Mouse (Mus musculus) neural tube, embryonic 15.5 days (tissue): ENCODE data around the gene Gpr132. TPM values are rescaled to one million over a fixed set of nuclear protein-coding genes. Genes with fewer than 3 reads are reported as not detected.

ENCODE experiments used
- ATAC-seq: fragments of 200-750 bp; cut with Nextera tagmentation; 2 replicates; pipeline ENCODE4 v1.8.0; 2017; ENCODE audit warnings: mild to moderate bottlenecking, moderate TSS enrichment, moderate library complexity; ENCODE audit not compliant: low FRiP score
- H3K27ac ChIP-seq: fragments of 300-500 bp; sonication (generic); replicated peaks from 2 replicates; pipeline ENCODE4 v1.5.1; 2015; ENCODE audit warnings: mild to moderate bottlenecking, inconsistent platforms
- H3K27me3 ChIP-seq: fragments of 300-500 bp; sonication (generic); replicated peaks from 2 replicates; pipeline ENCODE4 v1.6.1; 2015; ENCODE audit warnings: inconsistent platforms
- H3K36me3 ChIP-seq: fragments of 300-500 bp; sonication (generic); 2 replicates; pipeline ENCODE4 v1.6.1; 2015; ENCODE audit warnings: inconsistent platforms
- H3K4me1 ChIP-seq: fragments of 300-500 bp; sonication (generic); 2 replicates; pipeline ENCODE4 v1.6.1; 2015; ENCODE audit warnings: inconsistent platforms
- H3K4me2 ChIP-seq: fragments of 300-500 bp; sonication (generic); 2 replicates; pipeline ENCODE4 v1.6.1; 2015; ENCODE audit warnings: inconsistent platforms, mild to moderate bottlenecking, moderate library complexity
- H3K4me3 ChIP-seq: fragments of 300-500 bp; sonication (generic); replicated peaks from 2 replicates; pipeline ENCODE4 v1.5.1; 2015; ENCODE audit warnings: mild to moderate bottlenecking, inconsistent platforms
- H3K9ac ChIP-seq: fragments of 300-500 bp; sonication (generic); replicated peaks from 2 replicates; pipeline ENCODE4 v1.6.1; 2015; ENCODE audit warnings: mild to moderate bottlenecking, inconsistent platforms
- H3K9me3 ChIP-seq: fragments of 300-500 bp; sonication (generic); replicated peaks from 2 replicates; pipeline ENCODE4 v1.6.1; 2016; ENCODE audit warnings: inconsistent platforms
- WGBS: fragments of 180-500 bp; shearing (Covaris S2); methylation state at CpG from one replicate; pipeline ENCODE4 v1.1.7; 2015; ENCODE audit warnings: mixed read lengths; 5-methylcytosine and 5-hydroxymethylcytosine counted together
- polyA plus RNA-seq: library from polyadenylated mRNA; unstranded; fragments of >200 nt; fragmentation: Nextera tagmentation; extraction: Ambion mirVana; gene quantifications from 2 replicates; pipeline ENCODE4 v1.2.1, GENCODE M21; 2015

Gpr132 gene
- polyA plus RNA-seq, 1 experiment from 2014 or later = 0.08 TPM

GRCm38 (mm10) chr12:112876332-112877072 lies 8.5 kb upstream of the Gpr132 start:
- peaks cover 36% of the 10 kb centered on the region for H3K4me1 ChIP-seq
- H3K9ac ChIP-seq = no peak overlapping the region
- 7% methylated on average over 28 of the region's 28 CpGs for WGBS
- H3K9me3 ChIP-seq = no peaks in the 10 kb centered on the region
- no peaks in the 10 kb centered on the region for H3K36me3 ChIP-seq
- H3K4me3 ChIP-seq = 0 out of 2 replicates have a peak overlapping the region, but pooled peaks have one; percentile 1
- H3K27ac ChIP-seq = no peak overlapping the region
- no peak for ATAC-seq
- H3K4me2 ChIP-seq = peak overlapping the region; percentile 66
- peaks cover 77% of the 10 kb centered on the region for H3K27me3 ChIP-seq

- Histone ChIP-seq H3K27ac (no peak overlapping the region), H3K4me1 (peaks cover 36% of the 10 kb centered on the region), H3K36me3 (no peaks in the 10 kb centered on the region), H3K4me3 (no peak overlapping the region), H3K9ac (no peak overlapping the region), H3K4me2 (no peak overlapping the region), H3K9me3 (no peaks in the 10 kb centered on the region), H3K27me3 (peaks cover 81% of the 10 kb centered on the region)
- peak; percentile 65; the same call in 1 of the 2 replicates for ATAC-seq
- 19% methylated on average over 16 of the region's 16 CpGs for WGBS
These were observed 7.4 kb upstream of the Gpr132 start for GRCm38 (mm10) chr12:112875225-112876013.

- Histone ChIP-seq H3K9me3 (no peaks in the 10 kb centered on the region), H3K9ac (peak overlapping the region; percentile 20; the same call in 1 of the 2 replicates), H3K4me2 (peak overlapping the region; percentile 57), H3K4me3 (peak overlapping the region; percentile 31), H3K4me1 (peaks cover 41% of the 10 kb centered on the region), H3K36me3 (no peaks in the 10 kb centered on the region), H3K27ac (no peak overlapping the region), H3K27me3 (peaks cover 72% of the 10 kb centered on the region)
- no peak for ATAC-seq
- 13% methylated on average over 22 of the region's 22 CpGs for WGBS
These were observed 6.2 kb upstream of the Gpr132 start for GRCm38 (mm10) chr12:112874199-112874598.

GRCm38 (mm10) chr12:112873452-112874190 lies 5.6 kb upstream of the Gpr132 start:
- WGBS = 21% methylated on average over 18 of the region's 18 CpGs
- H3K9ac ChIP-seq = peak overlapping the region; percentile 20; the same call in 1 of the 2 replicates
- H3K27me3 ChIP-seq = peaks cover 68% of the 10 kb centered on the region

GRCm38 (mm10) chr12:112872991-112873390 lies 5.0 kb upstream of the Gpr132 start:
- Histone ChIP-seq H3K36me3 (no peaks in the 10 kb centered on the region), H3K27ac (no peak overlapping the region), H3K27me3 (peaks cover 63% of the 10 kb centered on the region), H3K4me1 (peaks cover 37% of the 10 kb centered on the region), H3K4me3 (no peak overlapping the region), H3K4me2 (no peak overlapping the region), H3K9me3 (no peaks in the 10 kb centered on the region), H3K9ac (no peak overlapping the region)
- no peak for ATAC-seq
- WGBS = 88% methylated on average over 10 of the region's 10 CpGs

More at GRCm38 (mm10) chr12:112873452-112874190, 5.6 kb upstream of the Gpr132 start:
- no peak overlapping the region for H3K27ac ChIP-seq
- peak overlapping the region; percentile 57 for H3K4me2 ChIP-seq
- peaks cover 41% of the 10 kb centered on the region for H3K4me1 ChIP-seq
- no peaks in the 10 kb centered on the region for H3K9me3 ChIP-seq
- H3K4me3 ChIP-seq = peak overlapping the region; percentile 31
- ATAC-seq = no peak
- no peaks in the 10 kb centered on the region for H3K36me3 ChIP-seq

GRCm38 (mm10) chr12:112871272-112871671 lies 3.2 kb upstream of the Gpr132 start:
- Histone ChIP-seq H3K36me3 (no peaks in the 10 kb centered on the region), H3K4me1 (peaks cover 20% of the 10 kb centered on the region), H3K4me2 (no peak overlapping the region), H3K27me3 (peaks cover 46% of the 10 kb centered on the region), H3K4me3 (no peak overlapping the region), H3K27ac (no peak overlapping the region), H3K9me3 (no peaks in the 10 kb centered on the region), H3K9ac (no peak overlapping the region)
- no peak for ATAC-seq
- WGBS = 81% methylated on average over 2 of the region's 2 CpGs

GRCm38 (mm10) chr12:112870775-112871174 lies 2.7 kb upstream of the Gpr132 start:
- no peak overlapping the region for H3K4me3 ChIP-seq
- H3K27ac ChIP-seq = no peak overlapping the region
- no peak overlapping the region for H3K9ac ChIP-seq
- H3K9me3 ChIP-seq = no peaks in the 10 kb centered on the region
- peaks cover 41% of the 10 kb centered on the region for H3K27me3 ChIP-seq
- H3K4me1 ChIP-seq = peaks cover 15% of the 10 kb centered on the region
- no peaks in the 10 kb centered on the region for H3K36me3 ChIP-seq
- no peak overlapping the region for H3K4me2 ChIP-seq
- ATAC-seq = no peak
- 66% methylated on average over 13 of the region's 13 CpGs for WGBS

- no peak overlapping the region for H3K4me3 ChIP-seq
- WGBS = 10% methylated on average over 16 of the region's 16 CpGs
- H3K9ac ChIP-seq = no peak overlapping the region
- H3K27me3 ChIP-seq = peaks cover 31% of the 10 kb centered on the region
- H3K27ac ChIP-seq = no peak overlapping the region
- H3K4me1 ChIP-seq = peaks cover 13% of the 10 kb centered on the region
- H3K9me3 ChIP-seq = no peaks in the 10 kb centered on the region
- ATAC-seq = no peak
- no peaks in the 10 kb centered on the region for H3K36me3 ChIP-seq
- H3K4me2 ChIP-seq = peak overlapping the region; percentile 45
These were observed 1.8 kb upstream of the Gpr132 start for GRCm38 (mm10) chr12:112869783-112870204.

- WGBS = 90% methylated on average over 7 of the region's 7 CpGs
- H3K4me1 ChIP-seq = peaks cover 5% of the 10 kb centered on the region
- no peak overlapping the region for H3K4me3 ChIP-seq
- H3K9me3 ChIP-seq = no peaks in the 10 kb centered on the region
- no peak for ATAC-seq
- no peak overlapping the region for H3K27ac ChIP-seq
- peaks cover 7% of the 10 kb centered on the region; the same call in 1 of the 2 replicates for H3K27me3 ChIP-seq
- H3K9ac ChIP-seq = no peak overlapping the region
- no peak overlapping the region for H3K4me2 ChIP-seq
- H3K36me3 ChIP-seq = no peaks in the 10 kb centered on the region
These were observed 838 bp downstream of the Gpr132 start for GRCm38 (mm10) chr12:112867106-112867674.

GRCm38 (mm10) chr12:112866467-112867080 lies 1.5 kb downstream of the Gpr132 start:
- H3K4me1 ChIP-seq = peaks cover 5% of the 10 kb centered on the region
- 82% methylated on average over 8 of the region's 8 CpGs for WGBS
- no peaks in the 10 kb centered on the region for H3K9me3 ChIP-seq
- ATAC-seq = no peak
- no peak overlapping the region for H3K27ac ChIP-seq
- H3K36me3 ChIP-seq = no peaks in the 10 kb centered on the region
- no peak overlapping the region for H3K9ac ChIP-seq
- peaks cover 7% of the 10 kb centered on the region; the same call in 1 of the 2 replicates for H3K27me3 ChIP-seq
- no peak overlapping the region for H3K4me3 ChIP-seq
- no peak overlapping the region for H3K4me2 ChIP-seq

GRCm38 (mm10) chr12:112864804-112865203 lies 3.2 kb downstream of the Gpr132 start:
- WGBS = 90% methylated on average over 7 of the region's 7 CpGs
- Histone ChIP-seq H3K4me3 (no peak overlapping the region), H3K9ac (no peak overlapping the region), H3K27ac (no peak overlapping the region), H3K4me2 (no peak overlapping the region), H3K4me1 (peaks cover 3% of the 10 kb centered on the region), H3K36me3 (no peaks in the 10 kb centered on the region), H3K9me3 (no peaks in the 10 kb centered on the region), H3K27me3 (0 out of 2 replicates have a peak, but pooled peaks cover 2% of the 10 kb centered on the region)
- ATAC-seq = no peak
